Mouse (Mus musculus) mouse embryonic stem cell (cell line): ENCODE measurements around the gene Cxadr.

Experiments
- in situ Hi-C, 2 experiments: fragments of 300-500 bp; cut with MboI; formaldehyde crosslinking; loops; 1 replicate in 1 of 2; 3 replicates in 1 of 2; pipeline ENCODE4 v1.14.3; 2019 to 2020; ENCODE audit warnings: low sequenced_read_pairs in 2 of 2, low pct_unique_long_range_greater_than_20kb in 1 of 2, mixed read lengths in 1 of 2; ENCODE audit not compliant: unreplicated experiment in 1 of 2

Cxadr gene

GRCm38 (mm10) chr16:78301831-78302677 lies 765 bp downstream of the Cxadr start:
- in situ Hi-C loops, result no loop called here

GRCm38 (mm10) chr16:78302678-78303050 lies 1.4 kb downstream of the Cxadr start:
- in situ Hi-C loops, result no loop called here

- in situ Hi-C loops, result no loop called here
Measured at GRCm38 (mm10) chr16:78305606-78306100, 4.4 kb downstream of the Cxadr start.

GRCm38 (mm10) chr16:78306606-78307005 lies 5.3 kb downstream of the Cxadr start:
- in situ Hi-C loops, result no loop called here

DNA sequence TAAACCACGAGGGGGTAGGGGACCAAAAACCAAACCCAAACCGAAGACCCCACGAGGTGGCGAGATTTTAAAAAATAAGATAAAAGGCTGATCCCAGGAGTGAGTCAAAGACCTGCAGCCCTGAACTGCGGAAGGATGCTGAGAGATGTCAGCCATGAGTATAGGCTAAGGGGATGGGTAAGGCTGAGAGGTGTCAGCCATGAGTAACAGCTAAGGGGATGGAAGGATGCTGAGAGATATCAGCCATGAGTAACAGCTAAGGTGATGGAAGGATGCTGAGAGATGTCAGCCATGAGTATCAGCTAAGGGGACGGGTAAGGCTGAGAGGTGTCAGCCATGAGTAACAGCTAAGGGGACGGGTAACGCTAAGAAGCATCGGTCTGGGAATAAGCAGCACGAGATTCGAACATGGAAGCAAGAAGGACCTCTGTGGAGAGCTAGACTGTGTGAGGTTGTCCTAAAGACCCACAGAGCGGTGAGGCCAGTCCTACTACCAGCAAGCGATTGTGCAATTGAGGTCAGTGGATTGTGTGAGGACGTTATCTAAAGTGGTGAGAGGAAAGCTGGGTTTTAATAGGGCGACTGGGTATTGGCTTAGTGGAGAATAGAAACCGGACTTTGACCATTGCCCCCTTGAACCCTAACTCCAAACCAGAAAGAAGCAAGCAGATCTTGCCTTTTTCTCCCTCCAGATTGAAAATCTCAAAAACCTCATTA lies 6.3 kb downstream of the Cxadr start:
- in situ Hi-C loops, result no loop called here

DNA sequence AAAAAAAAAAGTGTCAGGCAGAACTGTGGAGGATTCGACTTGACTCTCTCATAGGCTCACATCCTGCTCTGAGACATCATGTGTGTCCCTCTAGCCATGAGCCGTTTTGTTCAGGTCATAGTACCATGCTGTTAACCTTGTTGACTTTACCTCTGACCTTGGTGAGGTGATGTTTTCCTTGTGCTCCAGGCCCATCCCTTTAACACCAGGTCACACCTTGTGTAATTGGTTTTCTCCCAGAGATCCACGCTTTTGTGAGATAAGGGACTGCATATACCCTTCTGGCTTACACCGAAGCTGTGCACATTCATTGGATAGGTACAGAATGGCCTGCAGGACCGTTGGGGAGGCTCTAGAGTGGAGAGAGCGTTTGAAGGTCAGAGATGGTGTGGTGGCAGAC lies 8.0 kb downstream of the Cxadr start:
- in situ Hi-C loops, result no loop called here

GRCm38 (mm10) chr16:78313135-78313887 lies 12.0 kb downstream of the Cxadr start:
- in situ Hi-C loops, result loop anchor here in 1 of 2 experiments (10.0 kb wide), 1 partner anchor 79 kb away; no protein-coding TSS in a partner anchor

GRCm38 (mm10) chr16:78314026-78314425 lies 12.7 kb downstream of the Cxadr start:
- in situ Hi-C loops, result loop anchor here in 1 of 2 experiments (10.0 kb wide), 1 partner anchor 79 kb away; no protein-coding TSS in a partner anchor

GRCm38 (mm10) chr16:78316849-78317248 lies 15.6 kb downstream of the Cxadr start:
- in situ Hi-C loops, result loop anchor here in 1 of 2 experiments (10.0 kb wide), 1 partner anchor 82 kb away; no protein-coding TSS in a partner anchor

DNA sequence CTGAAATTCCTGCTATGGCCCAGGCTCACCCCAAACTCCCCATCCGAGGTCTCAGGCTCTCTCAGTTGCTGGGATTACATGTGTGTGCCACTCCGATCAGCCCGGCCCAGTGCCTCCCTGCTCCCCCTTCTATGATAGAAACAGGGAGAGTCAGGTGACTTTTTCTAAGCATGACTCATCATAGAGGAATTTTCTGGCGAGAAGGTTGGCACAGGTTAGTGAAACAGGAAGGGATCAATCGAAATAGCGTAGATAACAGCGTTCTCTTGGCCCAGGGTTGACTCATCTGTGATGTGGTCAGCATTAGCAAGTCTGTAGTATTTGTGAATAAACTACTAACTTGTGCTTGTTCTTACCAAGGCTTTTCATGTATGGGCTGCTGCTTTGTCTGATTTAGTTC lies 16.7 kb downstream of the Cxadr start:
- in situ Hi-C loops, result loop anchor here in 1 of 2 experiments (10.0 kb wide), 1 partner anchor 83 kb away; no protein-coding TSS in a partner anchor

DNA sequence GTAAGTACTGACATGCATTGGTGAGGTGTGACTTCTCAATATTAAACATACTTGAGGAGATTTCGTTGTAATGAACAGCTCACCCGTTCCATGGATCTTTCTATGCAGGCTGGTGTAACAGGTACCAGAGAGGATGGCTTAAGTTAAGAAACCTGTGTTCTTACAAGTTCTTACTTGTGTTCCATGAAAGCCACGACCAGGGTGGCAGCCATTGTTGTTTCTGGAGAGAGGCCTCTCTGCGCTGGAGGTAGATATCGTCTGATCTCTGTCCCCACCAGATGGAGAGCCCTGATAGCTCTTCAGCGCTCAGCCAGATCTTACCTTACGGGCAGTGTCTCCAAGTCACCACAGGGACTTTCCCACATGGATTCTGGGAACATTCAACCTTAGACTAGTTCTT lies 18.4 kb downstream of the Cxadr start:
- in situ Hi-C loops, result loop anchor here in 1 of 2 experiments (10.0 kb wide), 1 partner anchor 85 kb away; no protein-coding TSS in a partner anchor

DNA sequence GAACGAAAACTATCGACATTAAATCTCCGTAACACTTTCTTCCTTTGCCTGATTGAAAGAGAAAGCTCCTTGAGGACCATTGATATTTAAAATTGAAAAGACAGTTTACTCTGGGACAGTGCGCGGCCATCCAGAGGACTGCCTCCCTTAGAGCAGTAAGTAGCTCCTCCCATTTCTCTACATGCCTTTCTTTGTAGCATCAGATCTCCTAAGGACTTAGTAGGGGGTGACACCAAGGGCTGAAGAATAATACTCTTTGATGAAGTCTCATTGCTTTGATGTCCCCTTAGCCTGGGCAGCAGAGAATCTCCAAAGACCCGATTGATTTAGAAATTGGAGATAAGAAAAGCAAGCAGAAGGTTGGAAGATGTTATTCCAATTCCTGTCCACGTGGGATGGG lies 20.3 kb downstream of the Cxadr start:
- in situ Hi-C loops, result no loop called here

- in situ Hi-C loops, result no loop called here
Measured at GRCm38 (mm10) chr16:78322140-78322539, 20.9 kb downstream of the Cxadr start.

DNA sequence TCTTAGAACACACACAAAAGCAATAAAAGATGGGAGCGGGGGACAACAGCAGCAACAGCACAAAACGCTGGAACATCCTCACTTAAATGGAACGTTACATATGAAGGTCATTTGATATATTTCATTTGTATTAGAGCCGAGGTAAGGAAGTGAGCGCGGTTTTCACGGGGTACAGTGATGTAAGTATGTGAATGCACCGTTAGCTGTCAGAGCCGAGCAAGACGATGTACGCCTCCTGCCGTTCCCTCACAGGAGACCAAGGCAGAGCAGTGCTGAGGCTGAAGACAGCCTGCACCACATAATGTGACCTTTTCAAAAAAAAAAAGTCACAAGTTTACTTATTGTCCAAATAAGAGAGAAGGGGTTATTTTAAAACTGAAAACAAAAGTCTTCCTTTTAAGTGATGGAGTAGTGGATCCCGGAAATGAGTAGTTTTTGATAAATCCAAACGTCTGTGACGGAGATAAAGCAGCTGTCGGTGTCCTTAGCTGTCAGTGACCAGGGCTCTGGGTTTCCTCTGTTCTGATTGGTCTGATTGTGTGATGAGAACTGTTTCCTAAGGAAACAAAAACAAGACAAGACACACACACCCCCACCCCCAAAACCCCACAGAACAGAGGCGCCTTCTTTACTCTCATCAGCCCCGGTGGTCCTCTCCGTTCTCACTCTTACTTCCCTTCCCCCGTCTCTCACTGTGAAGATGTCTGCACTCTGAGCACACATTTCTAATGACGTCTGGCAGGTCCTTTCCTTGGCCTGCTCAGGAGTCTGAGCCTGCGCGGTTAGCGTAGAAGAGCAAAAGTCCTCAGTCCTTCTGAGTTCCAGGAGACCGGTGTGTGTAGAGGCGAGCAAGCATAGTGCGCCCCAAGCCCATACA lies 24.9 kb downstream of the Cxadr start:
- in situ Hi-C loops, result no loop called here

DNA sequence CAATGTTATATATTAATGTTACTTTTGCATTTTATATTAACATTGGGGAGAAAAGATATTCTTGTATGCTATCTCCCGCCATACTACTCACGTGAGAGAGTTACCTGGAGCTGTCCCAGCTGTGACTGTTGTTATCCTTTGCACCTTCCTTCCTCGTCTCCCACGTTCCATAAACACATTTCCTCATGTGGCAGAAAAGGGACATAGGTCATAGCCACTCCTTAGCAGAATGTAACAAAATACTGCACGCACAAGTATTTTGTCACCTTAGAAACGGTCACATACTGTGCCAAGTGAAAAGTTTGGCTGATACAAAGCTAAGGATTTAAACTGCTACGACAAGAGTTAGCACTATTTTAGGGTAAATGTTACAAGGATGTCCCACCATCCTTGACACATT lies 26.3 kb downstream of the Cxadr start:
- in situ Hi-C loops, result no loop called here

DNA sequence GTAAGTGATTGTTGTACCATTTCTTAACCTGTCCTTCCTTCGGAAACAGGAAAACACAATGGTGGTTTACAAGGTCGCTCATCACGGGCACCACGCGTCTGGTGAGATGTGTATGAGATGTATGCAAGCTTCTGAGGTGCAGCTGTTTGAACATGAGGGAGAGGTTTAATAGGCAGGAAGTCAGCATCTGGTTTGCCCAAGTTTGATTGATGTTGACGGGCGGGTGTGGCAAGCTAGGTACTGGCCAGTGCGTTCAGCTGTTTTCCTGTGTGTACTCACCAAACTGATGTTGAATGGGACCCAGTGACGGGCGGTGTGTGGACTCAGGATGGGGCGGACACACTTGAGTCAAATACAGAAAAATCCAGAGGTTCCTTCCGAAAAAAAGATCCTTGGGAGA lies 26.7 kb downstream of the Cxadr start:
- in situ Hi-C loops, result no loop called here

DNA sequence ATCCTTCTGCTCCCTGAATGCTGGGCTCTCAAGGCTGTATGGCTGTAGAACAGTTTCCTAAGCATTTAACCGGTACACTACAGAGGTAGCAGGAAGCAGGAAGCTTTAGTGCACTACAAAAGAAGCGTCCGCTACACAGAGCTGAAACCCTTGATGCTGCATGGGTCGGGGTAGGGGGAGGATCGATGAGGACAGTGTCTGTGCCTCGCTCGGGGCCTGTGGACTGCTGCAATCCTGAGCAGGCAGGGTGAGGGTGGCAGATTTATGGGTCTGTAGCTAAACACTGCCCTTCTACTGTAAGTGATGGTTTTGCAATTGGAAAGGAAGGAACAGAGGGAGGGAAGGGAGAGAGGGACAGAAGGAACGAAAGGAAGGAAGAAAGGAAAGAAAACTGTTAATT lies 35.9 kb downstream of the Cxadr start:
- in situ Hi-C loops, result loop anchor here in 1 of 2 experiments (10.0 kb wide), 1 partner anchor 122 kb away; no protein-coding TSS in a partner anchor

DNA sequence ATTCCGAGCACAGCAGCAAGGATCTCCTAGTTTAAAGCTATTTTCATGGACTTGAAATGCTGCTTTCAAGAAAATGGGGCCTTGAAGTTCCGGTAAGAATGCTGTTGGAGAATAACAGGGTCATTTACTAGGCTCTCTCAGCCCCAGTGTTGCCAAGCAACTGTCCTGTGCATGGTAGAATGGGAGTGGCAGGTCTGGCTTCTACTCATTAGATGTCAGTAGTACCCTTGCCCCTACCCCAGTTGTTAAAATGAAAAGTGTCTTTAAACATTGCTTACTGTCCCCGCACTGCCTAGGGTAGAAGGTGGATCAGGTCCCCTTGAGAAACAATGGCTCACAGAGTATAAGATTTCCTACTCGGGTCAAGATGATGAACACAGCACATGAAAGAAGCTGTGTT lies 40.1 kb downstream of the Cxadr start:
- in situ Hi-C loops, result no loop called here
